Mouse (Mus musculus) kidney, embryonic 14.5 days (tissue): ENCODE results near the gene Gm14137. TPM values are rescaled to one million over a fixed set of nuclear protein-coding genes. Genes with fewer than 3 reads are reported as not detected.

Experiments used
- ATAC-seq: fragments of 200-750 bp; cut with Nextera tagmentation; 2 replicates; pipeline ENCODE4 v1.8.0; 2017; ENCODE audit warnings: moderate number of reproducible peaks, mild to moderate bottlenecking, moderate TSS enrichment, moderate library complexity; ENCODE audit not compliant: low FRiP score, low TSS enrichment
- H3K27ac ChIP-seq: fragments of 300-500 bp; sonication (generic); 2 replicates; pipeline ENCODE4 v1.5.1; 2014; ENCODE audit warnings: low read depth, mild to moderate bottlenecking, low read length, moderate library complexity, mixed read lengths
- H3K27me3 ChIP-seq: fragments of 300-500 bp; sonication (generic); 2 replicates; pipeline ENCODE4 v1.6.1; 2014; ENCODE audit warnings: mild to moderate bottlenecking, low read length; ENCODE audit not compliant: control insufficient read depth, insufficient read depth
- H3K36me3 ChIP-seq: fragments of 300-500 bp; sonication (generic); 2 replicates; pipeline ENCODE4 v1.6.1; 2014; ENCODE audit warnings: low read length, mixed read lengths; ENCODE audit not compliant: control insufficient read depth, insufficient read depth
- H3K4me1 ChIP-seq: fragments of 300-500 bp; sonication (generic); 2 replicates; pipeline ENCODE4 v1.6.1; 2014; ENCODE audit warnings: low read length, mixed read lengths; ENCODE audit not compliant: control insufficient read depth, insufficient read depth
- H3K4me2 ChIP-seq: fragments of 300-500 bp; sonication (generic); replicated peaks from 2 replicates; pipeline ENCODE4 v1.6.1; 2014; ENCODE audit warnings: low read depth, mild to moderate bottlenecking, low read length
- H3K4me3 ChIP-seq: fragments of 300-500 bp; sonication (generic); 2 replicates; pipeline ENCODE4 v1.5.1; 2014; ENCODE audit warnings: mild to moderate bottlenecking, low read length
- H3K9ac ChIP-seq: fragments of 300-500 bp; sonication (generic); 2 replicates; pipeline ENCODE4 v1.6.1; 2014; ENCODE audit warnings: low read depth, mild to moderate bottlenecking, low read length, moderate library complexity
- H3K9me3 ChIP-seq: fragments of 300-500 bp; sonication (generic); 2 replicates; pipeline ENCODE4 v1.6.1; 2016; ENCODE audit warnings: low read length; ENCODE audit not compliant: control insufficient read depth
- WGBS: fragments of 180-500 bp; shearing (Covaris S2); extraction: QIAGEN DNeasy Blood & Tissue Kit; methylation state at CpG from one replicate; pipeline ENCODE4 v1.1.7; 2014; 5-methylcytosine and 5-hydroxymethylcytosine counted together
- polyA plus RNA-seq: library from polyadenylated mRNA; unstranded; fragments of >200 nt; fragmentation: Nextera tagmentation; extraction: Ambion mirVana; gene quantifications from 2 replicates; pipeline ENCODE4 v1.2.1, GENCODE M21; 2014

Gene Gm14137
- polyA plus RNA-seq, 1 experiment from 2014 or later, result 0.43 TPM

DNA sequence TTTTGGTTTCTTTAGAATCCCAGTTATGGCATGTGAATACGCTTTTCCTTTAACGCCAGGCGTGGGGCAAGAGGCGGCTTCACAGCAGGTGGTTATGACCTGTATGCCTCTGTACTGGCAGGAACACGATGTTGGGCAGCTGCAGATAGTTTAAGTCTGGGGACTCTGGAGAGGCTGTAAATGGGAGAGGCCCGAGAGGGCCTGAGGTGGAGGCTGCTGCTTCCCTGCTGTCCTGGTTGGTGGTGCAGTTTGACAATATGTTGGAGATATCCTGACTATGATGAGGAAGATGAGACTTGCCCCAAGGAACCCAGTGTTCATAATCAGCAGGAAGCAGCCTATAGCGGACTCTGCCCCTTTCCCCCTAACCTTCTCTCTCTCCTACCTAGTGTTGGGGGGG lies 8.6 kb downstream of the Gm14137 start:
- H3K27me3 ChIP-seq, result no peaks in the 10 kb centered on the region
- H3K9me3 ChIP-seq, result no peaks in the 10 kb centered on the region
- no peak overlapping the region for H3K4me3 ChIP-seq
- H3K9ac ChIP-seq, result no peak overlapping the region
- H3K4me2 ChIP-seq, result no peak overlapping the region
- H3K27ac ChIP-seq, result no peak overlapping the region
- WGBS, result 87% methylated on average over 7 of the region's 7 CpGs
- no peaks in the 10 kb centered on the region for H3K4me1 ChIP-seq
- no peak for ATAC-seq
- peaks cover 39% of the 10 kb centered on the region for H3K36me3 ChIP-seq

DNA sequence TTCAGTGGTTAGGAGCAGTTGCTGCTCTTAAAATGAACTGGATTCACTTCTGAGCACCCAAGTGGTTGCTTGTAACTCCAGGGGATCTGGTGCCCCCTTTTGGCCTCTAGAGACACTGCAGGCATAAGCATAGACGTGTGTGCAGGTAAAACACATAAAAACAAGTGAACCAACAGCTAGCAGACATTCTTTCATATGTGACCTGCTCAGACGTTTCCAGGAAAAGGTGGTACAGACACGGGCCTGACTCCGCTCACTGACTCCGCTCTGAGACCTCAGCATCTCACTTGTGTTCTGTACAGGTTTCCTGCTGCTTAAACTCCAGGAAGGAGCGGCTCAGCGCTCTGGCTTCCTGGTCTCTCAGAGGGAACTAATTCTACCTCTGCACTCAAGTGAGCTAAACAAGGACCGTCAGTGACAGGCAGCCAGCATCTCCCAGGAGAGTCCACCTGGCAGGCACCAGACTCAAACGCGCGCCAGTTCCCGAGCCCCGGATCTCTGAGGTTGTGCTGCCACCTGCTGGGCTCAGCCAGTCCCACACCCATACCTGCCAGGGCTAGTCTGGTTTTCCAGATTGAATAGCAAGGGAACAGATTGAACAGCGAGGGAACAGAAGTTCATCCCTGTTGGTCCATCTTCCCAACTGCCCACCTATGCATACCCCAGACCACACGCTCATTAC lies 14.9 kb downstream of the Gm14137 start:
- H3K9ac ChIP-seq, result no peak overlapping the region
- peaks cover 6% of the 10 kb centered on the region; the same call in 1 of the 2 replicates for H3K36me3 ChIP-seq
- peak; percentile 83 for ATAC-seq
- H3K27ac ChIP-seq, result no peak overlapping the region
- peak overlapping the region; percentile 62 for H3K4me2 ChIP-seq
- H3K27me3 ChIP-seq, result no peaks in the 10 kb centered on the region
- no peaks in the 10 kb centered on the region for H3K9me3 ChIP-seq
- no peaks in the 10 kb centered on the region for H3K4me1 ChIP-seq
- 9% methylated on average over 15 of the region's 15 CpGs for WGBS
- peak overlapping the region; percentile 21; the same call in 1 of the 2 replicates for H3K4me3 ChIP-seq

DNA sequence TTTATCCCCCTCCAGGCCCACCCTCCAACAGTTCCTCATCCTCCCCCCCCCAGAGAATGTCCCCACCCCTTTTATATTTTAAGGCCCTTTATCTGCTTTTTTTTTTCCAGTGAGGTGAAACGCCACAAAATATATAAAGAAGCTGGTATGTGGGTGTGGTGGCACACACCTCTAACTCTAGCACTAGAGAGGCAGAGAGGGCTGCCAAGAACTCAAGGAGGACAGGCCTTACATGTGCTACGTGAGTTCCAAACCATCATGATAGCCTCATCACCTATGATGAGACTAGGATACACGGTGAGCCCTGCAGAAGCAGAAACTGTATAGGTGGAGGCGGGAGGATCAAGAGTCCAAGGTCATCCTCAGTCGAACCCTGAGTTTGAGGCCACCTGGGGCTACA lies 16.7 kb downstream of the Gm14137 start:
- H3K27me3 ChIP-seq, result no peaks in the 10 kb centered on the region
- H3K27ac ChIP-seq, result no peak overlapping the region
- H3K9ac ChIP-seq, result no peak overlapping the region
- no peak overlapping the region for H3K4me3 ChIP-seq
- WGBS, result 88% methylated on average over 5 of the region's 5 CpGs
- H3K9me3 ChIP-seq, result no peaks in the 10 kb centered on the region
- no peak for ATAC-seq
- no peaks in the 10 kb centered on the region for H3K4me1 ChIP-seq
- no peak overlapping the region for H3K4me2 ChIP-seq
- no peaks in the 10 kb centered on the region for H3K36me3 ChIP-seq

DNA sequence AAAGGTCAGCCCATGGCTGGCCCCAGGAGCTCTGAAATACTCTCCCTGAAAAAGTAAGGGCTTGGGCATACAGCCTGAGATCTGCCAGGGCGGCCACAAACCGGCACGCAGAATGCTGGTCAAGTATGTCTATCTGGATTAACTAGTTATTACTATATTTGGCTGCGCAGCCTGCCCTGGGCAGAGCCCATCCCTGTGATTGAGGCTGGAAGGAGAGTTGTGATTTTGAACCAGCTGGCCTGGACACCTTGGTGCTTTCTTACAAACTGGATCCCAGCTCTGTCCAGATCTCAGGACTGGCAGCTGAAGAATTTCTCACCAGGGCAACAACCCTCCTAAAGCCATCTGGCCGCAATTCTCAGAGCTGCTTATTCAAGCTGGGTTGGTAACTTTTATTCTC lies 19.8 kb downstream of the Gm14137 start:
- no peaks in the 10 kb centered on the region for H3K9me3 ChIP-seq
- no peak overlapping the region for H3K4me3 ChIP-seq
- 0 out of 2 replicates have a peak, but pooled peaks cover 6% of the 10 kb centered on the region for H3K4me1 ChIP-seq
- H3K27me3 ChIP-seq, result no peaks in the 10 kb centered on the region
- 83% methylated on average over 5 of the region's 5 CpGs for WGBS
- H3K4me2 ChIP-seq, result no peak overlapping the region
- no peak overlapping the region for H3K9ac ChIP-seq
- no peak for ATAC-seq
- H3K27ac ChIP-seq, result no peak overlapping the region
- no peaks in the 10 kb centered on the region for H3K36me3 ChIP-seq

DNA sequence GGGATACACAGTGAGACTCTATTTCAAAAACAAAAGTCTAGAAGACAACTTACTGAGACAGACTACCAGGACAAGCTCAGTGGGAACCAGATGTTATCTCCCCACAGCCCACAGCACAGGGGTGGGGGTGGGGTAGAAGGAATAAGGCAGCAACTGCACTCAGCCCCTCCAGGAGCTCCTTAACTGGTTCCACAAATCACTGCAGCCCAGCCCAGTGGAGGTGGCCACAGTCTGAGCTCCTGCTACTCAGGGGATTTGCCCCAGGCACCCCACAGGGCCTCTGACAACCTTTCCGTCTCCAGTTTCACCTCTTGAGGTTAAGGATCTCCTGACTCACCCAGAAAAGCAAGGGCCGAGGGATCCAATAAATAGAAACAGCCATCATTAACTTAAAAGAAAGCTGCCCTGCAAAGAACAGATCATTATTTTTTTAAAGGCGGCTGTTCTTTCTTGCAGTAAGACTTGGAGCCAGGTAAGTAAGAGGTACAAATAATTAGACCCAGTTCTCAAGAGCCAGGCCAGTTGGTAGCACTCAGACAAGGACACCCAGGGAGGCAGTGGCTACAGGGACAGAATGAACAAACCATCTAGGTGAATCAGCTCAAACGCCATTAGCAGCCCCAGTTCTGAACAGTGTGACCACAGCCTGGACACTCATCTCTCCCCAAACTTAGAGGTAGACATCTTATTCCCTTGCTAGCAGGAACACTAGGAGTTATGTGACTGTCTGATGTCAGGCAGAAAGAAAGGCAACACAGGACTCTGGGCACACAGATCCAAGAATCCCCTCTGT lies 22.2 kb downstream of the Gm14137 start:
- Histone ChIP-seq H3K9ac (no peak overlapping the region), H3K4me3 (no peak overlapping the region), H3K9me3 (no peaks in the 10 kb centered on the region), H3K4me2 (no peak overlapping the region), H3K27ac (no peak overlapping the region), H3K36me3 (no peaks in the 10 kb centered on the region), H3K27me3 (no peaks in the 10 kb centered on the region), H3K4me1 (0 out of 2 replicates have a peak, but pooled peaks cover 6% of the 10 kb centered on the region)
- 18% methylated on average over 4 of the region's 4 CpGs for WGBS
- peak; percentile 54; the same call in 1 of the 2 replicates for ATAC-seq

DNA sequence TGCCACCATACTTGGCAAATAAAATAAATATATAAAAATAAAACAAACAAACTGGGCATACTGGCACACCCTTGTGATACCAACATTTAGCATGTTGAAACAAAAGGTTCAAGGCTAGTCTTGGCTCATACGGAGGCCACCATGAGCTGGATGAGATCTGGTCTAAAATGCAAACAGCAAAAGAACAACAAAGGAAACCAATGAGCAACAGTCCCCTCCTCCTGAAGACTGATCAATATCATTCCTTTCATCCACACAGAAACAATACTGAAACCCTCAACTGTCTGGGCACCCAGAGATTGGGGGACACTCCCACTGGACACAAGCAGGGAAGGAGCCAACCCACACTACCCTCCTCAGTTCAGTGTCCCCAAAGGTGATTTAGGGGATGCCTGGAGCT lies 23.2 kb downstream of the Gm14137 start:
- Histone ChIP-seq H3K4me2 (no peak overlapping the region), H3K27ac (peak overlapping the region; percentile 42; the same call in 1 of the 2 replicates), H3K4me3 (no peak overlapping the region), H3K27me3 (no peaks in the 10 kb centered on the region), H3K4me1 (0 out of 2 replicates have a peak, but pooled peaks cover 6% of the 10 kb centered on the region), H3K36me3 (no peaks in the 10 kb centered on the region), H3K9ac (no peak overlapping the region), H3K9me3 (no peaks in the 10 kb centered on the region)
- no peak for ATAC-seq
- 87% methylated on average over 1 of the region's 1 CpGs for WGBS

DNA sequence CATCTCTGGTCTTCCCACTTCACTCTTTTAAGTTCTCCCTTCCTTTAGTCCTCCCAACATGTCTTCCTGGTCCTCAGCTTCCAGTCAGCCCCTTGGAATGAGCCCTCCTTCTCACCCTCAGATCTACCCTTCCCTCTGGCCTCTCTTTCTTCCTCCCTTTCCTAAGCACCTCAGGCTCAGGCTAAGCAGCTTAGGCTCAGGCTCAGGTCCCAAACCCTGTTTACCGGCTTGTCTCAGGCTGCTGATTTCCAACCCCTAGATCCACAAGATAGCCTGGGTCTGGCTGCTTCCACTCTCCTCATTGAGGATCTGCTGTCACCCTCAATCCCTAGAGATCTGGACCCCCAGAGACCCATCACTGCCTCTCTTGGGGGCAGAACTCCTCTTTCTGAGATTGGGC lies 23.7 kb downstream of the Gm14137 start:
- Histone ChIP-seq H3K4me3 (no peak overlapping the region), H3K27ac (peak overlapping the region; percentile 42; the same call in 1 of the 2 replicates), H3K27me3 (no peaks in the 10 kb centered on the region), H3K36me3 (no peaks in the 10 kb centered on the region), H3K4me2 (no peak overlapping the region), H3K9me3 (no peaks in the 10 kb centered on the region), H3K9ac (no peak overlapping the region), H3K4me1 (peaks cover 6% of the 10 kb centered on the region; the same call in 1 of the 2 replicates)
- no peak for ATAC-seq
- WGBS, result 48% methylated on average over 1 of the region's 1 CpGs

DNA sequence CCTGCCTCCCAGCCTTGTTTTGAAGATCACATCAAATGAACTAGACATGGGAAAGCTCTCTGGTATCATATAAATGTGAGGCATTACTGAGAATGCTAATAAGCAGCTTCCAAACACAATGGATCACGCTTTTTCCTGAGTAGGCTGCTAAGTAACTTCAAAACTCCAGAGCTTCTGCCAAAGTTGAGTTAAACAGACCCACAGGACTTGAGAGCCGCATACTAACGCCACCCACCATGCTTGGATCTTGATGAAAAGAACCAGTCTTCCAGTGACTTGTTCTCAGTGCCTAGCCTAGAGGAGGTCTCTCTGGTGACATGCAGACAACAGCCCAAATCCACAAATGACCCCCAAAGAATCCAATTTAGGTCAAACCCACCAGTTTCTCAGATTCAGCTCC lies 24.6 kb downstream of the Gm14137 start:
- no peaks in the 10 kb centered on the region for H3K36me3 ChIP-seq
- H3K4me2 ChIP-seq, result no peak overlapping the region
- no peak overlapping the region for H3K4me3 ChIP-seq
- no peaks in the 10 kb centered on the region for H3K9me3 ChIP-seq
- no peak overlapping the region for H3K9ac ChIP-seq
- WGBS, result 65% methylated on average over 3 of the region's 3 CpGs
- H3K27me3 ChIP-seq, result no peaks in the 10 kb centered on the region
- no peak for ATAC-seq
- peaks cover 10% of the 10 kb centered on the region; the same call in 1 of the 2 replicates for H3K4me1 ChIP-seq
- H3K27ac ChIP-seq, result no peak overlapping the region

DNA sequence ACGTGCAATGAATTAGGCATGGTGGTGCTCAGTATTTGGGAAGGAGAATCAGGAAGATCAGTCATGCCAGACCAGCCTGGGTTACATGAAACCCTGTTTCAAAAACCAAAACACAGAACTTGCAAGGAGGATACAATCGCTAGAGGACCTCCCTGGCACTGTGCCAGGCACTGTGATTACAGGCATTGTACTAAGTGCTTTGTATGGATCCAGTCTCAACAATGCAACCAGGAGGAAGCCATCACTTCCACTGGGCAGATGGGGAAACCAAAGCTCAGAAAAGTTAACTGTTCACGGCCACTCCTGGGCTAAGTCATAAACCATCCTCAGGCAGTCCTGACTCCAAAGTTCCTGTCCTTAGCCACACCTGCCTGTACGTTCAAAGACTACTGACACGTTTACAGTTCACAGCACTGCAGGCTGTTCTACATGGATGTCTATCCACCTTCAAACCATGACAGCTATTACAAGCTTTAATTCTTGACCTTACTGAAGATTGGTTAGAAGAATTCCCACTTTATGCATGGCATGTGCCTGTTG lies 28.7 kb downstream of the Gm14137 start:
- H3K36me3 ChIP-seq, result no peaks in the 10 kb centered on the region
- no peaks in the 10 kb centered on the region for H3K27me3 ChIP-seq
- ATAC-seq, result no peak
- no peaks in the 10 kb centered on the region for H3K9me3 ChIP-seq
- H3K27ac ChIP-seq, result no peak overlapping the region; the same call in 1 of the 2 replicates
- H3K4me2 ChIP-seq, result no peak overlapping the region
- WGBS, result 33% methylated on average over 5 of the region's 5 CpGs
- H3K9ac ChIP-seq, result no peak overlapping the region
- H3K4me1 ChIP-seq, result peaks cover 6% of the 10 kb centered on the region; the same call in 1 of the 2 replicates
- H3K4me3 ChIP-seq, result no peak overlapping the region
